Mouse (Mus musculus) heart, adult 9 months (tissue): ENCODE results near the gene Tab2.
A peak's percentile ranks its signal among the peaks of the same experiment; 100 is the strongest.

Experiments used
- DNase-seq, 2 experiments: peaks; one replicate each; pipeline ENCODE4 v3.0.0; 2022; ENCODE audit warnings: low spot score in 2 of 2

Gene Tab2

DNA sequence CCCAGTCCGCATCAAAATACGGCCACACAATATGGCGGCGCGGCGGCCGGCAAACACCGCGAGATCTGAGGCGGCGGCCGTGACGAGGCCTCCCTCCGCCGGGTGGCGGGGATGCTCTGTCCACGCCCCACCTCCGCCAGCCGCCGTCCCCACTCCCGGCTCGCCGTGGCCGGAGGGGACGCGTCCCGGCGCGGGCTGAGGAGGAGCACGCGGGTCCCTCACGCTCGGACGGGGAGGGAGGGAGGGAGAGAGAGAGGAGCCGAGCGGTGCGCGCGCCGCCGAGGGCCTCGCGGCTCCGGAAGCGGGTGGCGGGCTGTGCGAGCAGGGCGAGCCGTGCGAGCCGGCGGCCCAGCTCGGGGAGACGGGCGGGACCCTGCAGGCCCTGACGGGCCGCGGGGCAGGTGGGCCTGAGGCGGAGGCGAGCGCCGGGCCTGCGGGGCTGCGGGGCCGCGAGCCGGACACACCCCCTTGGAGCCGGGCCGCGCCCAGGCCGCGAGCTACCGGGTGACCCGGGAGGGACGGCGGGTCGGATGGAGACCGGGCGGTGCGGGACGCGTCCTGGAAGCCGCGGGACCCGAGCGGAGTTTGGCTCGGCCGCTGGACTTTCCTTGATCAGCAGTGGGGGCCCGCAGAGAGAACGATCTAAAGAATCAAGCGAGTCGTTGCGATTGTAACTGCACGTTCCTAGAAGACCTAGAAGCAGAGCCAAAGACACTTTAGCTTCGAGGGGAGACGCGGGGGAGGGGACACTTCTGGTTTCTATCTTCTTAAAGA is at the start of gene Tab2:
TSS of gene Tab2 (minus strand) at position 3 of the 774 bp plus-strand sequence.
- peak; percentile 92 to 93 for DNase-seq

DNA sequence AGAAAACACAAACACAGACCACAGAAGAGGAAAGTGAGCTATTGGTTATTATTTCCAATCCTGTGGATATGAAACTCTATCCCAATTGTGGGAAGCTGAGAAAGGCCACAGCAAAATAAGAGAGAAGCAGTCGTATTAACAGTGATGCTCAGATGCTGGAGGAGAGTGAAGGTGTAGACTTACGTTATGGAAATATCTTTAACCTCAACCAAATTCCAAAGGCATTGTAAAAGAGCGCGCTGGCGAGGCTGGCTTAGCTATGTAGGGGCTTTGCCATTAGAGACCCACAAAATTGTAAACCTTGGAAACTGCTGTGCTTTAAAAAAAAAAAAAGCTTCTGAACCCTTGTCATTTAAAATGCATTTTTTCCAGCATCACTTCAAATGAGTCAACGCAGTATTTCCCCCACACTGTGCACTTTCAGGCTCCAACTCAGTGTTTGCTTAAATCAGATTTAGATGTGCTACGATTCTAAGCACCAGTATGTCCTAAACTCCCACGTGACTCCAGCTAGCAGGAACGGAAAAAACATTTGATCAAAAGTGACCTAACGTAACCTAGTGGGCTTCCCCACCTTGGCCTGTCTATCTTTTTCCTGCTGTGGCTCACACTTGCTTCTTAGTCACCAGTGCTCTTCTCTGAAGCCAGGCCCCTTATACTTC is 36.4 kb upstream of the Tab2 start:
- DNase-seq: no peak

DNA sequence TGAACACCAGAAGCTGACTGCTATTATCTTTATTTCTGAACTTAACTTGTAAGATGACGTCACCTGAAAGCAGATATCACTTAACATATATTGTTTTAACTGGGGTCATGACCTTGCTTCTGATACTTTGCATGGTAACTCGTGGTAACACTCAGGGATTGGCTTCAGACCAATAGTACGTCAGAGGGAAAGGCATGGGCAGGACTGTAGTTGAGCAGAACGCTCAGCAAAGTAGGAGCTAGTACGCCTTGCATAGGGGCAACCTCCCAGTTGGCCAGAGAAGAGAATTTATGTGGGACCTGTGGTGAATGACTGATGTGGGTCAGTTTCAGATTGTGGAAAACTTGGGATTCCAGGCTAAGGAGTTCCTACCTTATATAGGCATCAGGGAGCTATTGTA is 35.6 kb upstream of the Tab2 start:
- DNase-seq: no peak

DNA sequence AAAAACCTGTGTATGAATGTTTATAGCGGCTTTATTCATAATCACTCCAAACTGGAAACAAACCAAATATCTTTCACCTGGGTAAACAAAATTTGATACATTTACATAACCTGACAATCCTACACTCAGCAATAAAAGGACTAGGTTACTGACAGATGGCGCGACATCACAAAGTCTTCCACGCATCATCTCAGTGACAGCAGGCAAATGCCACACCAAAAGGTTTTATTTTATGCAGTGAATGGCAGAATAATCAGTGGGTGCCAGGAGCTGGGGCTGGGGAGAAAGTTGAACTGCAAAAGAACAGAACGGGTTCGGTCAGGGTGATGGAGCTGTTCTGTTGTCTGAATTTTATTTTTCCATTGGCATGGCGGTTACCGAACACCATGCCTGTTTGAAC is 31.5 kb upstream of the Tab2 start:
- DNase-seq: no peak

DNA sequence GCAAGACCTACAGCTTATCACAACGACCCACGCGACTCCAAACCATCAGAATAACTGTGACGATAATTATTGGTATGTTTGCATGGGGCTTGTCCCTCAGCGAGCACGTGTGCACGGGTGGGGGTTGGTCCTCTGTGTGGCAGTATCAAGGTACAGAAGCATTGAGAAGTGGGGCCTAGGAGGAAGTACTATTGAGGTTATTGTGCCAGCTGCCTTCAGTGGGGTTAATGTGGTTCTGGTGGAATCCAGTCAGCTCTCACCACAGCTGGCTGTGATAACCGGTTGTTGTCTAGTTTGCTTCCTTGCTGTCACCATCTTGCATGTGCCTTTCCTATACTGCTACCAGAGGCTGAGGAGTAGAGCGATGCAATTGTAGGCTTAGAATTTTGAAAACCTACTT is 20.4 kb upstream of the Tab2 start:
- DNase-seq: no peak

DNA sequence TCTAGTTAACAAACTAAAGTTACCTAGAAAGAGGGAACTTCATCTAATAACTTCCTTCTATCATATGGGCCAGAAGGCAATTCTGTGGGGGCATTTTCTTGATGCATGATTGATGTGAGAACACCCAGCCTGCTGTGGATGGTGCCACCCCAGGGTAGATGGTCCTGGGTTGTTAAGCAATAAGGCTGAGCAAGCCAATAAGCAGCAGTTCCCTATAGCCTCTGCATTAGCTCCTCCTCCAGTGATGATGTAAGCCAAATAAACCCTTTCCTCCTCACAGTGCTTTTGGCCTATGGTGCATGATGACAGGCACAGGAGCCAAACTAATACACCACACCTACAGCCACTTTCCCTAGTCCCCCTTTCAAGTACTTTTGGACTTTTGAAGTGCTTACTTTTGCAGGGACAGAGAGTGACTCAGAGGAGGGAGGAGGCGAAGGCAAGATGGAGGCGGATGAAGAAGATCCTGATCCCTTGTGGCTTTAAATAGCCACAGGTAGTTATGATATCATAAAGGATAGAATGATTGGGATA is 12.8 kb upstream of the Tab2 start:
- no peak for DNase-seq

DNA sequence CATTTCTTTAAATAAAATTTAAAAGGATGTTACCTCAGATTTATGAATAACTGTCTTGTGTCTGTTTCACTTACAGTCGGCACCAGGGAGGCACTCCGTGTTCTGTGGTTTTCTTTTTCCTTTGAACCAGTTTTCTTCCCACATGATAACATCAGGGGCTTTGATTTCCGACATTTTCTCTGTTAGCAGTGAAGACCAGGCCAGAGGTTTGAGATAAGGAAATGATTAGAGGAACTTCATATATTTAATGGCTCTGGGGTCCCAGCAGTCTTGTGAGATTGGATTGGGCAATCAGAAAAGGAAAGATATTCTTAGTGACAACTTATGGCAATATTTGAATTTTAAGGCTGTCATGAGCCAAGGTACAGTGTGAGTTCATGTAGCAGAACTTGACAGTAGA is 11.1 kb upstream of the Tab2 start:
- DNase-seq: no peak

DNA sequence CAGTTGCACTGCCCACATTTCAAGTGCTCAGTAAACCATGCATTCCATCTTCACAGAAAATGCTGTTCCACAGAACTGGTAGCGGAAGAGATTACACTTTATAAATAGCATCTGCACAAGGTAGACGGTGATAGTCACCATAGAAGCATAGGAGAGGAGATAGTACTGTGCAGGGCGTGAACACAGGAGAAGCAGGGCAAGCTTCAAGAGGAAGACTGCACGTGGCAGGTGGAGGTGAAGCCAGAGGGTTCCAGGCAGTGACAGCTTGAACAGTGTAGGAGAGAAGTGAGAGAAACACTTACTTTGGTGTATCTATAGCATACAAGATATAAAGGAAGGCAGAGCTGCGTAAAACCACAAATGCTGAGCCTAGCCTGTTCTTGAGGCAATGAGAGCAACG is 3.0 kb upstream of the Tab2 start:
- DNase-seq: no peak

DNA sequence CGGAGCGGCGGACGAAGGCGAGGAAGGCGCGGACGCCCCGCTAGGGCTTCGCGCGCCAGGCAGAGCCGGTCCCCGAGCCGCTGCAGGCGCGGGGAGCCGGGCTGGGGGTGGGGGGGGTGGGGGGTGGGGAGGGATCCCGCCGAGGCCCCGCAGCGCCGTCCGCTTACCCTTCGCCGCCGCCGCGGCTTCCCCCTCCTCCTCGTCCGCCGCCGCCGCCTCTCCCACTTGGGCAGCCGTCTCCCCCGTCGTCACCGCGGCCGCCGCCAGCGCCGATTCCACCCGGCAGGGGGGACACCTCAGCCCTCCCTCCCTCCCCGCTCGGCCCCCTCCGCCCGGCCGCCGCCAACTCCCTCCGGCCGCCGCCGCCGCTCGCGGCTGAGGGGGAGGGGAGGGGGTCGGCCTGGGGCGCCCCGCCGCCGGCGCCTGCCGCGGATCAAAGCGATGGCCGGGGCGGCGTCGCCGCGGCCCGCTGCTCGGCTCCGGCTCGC is 352 bp downstream of the Tab2 start:
- DNase-seq: peak in 1 of 2 experiments; percentile 35

DNA sequence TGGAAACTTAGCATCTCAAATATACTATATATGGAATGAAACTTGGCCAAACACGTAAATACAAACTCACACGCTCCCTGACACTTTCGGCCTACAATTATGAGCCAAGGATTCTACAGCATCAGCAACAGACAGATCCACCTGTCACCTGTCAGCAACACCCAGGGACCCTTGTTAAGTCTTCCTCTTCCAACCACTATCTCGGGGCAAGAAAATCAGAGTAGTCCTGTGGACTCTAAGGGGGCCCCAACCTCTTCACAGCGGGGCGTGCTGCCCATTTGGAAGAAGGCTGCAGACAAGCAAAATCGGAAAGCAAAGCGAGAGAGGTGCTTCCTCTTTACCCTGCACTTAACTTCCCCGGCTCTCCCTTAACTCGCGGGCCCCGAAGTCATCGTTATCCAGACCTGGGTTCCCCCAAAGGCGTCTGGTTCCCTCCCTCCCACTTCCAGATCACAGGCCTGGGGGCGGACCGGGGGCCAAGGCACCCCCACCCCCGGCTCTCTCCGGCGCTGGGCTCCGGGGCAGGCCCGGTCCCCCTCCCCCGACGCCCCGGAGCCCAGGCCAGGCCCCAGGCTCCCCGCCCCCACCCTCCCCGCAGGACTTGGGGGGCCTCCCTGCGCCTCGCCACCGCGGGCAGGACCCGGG is 919 bp downstream of the Tab2 start:
- peak; percentile 32 to 46 for DNase-seq

DNA sequence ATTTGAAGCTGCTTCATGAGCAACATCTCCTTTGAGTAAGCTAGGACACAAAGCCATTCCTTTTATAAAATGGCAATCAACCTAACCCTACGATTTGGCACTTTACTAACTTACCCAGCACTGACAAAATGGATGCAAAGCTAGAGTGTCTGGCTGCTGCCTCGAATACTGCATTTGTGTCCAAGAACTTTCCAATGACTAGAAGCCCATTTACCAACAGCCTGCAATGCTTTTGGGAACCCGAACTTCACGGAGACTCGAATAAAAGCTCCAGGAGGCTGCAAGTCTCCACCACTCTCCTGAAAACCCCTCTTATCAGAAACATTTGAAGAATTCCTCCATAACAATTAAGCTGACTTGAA is 1.4 kb downstream of the Tab2 start:
- DNase-seq: peak in 1 of 2 experiments; percentile 4

DNA sequence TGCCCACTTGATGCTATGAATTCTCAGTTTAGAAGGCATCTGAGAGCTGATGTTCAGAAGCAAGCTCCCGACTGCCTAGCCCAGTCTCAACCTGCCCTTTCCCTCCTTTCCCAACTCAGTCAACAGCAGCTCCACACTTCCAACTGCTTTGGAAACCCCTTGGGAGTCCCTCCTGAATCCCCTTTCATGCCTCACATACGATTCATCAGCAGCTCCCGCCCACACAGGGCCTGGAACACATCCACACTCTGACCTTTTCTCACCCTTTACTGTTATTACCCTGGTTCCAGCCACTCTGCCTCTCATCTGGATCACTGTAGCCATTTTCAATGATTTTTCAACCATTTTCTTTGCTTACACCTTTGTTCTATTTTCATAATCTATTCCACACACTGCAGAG is 13.0 kb downstream of the Tab2 start:
- no peak for DNase-seq

DNA sequence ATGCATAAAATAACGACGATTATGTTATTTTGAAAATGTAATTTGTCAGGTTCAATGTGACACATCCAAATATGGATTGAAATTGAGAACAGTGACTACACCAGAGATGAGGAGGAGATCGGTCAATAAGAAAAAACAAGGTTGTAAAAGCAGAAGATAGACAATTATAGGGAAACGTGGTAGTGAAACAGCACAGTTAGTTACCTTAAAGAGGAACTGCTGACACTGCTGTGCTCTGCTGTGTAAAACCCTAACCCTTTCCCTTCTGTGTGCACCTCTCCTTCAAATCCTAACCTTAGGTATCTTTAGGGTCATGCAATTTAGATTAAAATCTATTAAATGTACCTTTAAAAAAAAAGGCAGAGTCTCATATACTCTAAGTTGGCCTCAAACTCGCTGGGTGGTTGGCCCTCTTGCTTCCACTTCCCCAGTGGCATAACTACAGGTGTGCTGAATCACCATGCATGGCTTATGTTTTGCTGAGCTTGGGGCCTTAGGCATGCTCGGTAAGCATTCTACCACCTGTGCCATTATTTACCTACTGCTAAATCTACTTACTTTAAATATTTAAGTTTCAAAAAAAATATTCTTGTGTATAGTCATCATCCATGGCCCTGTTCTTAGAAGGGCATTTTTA is 19.4 kb downstream of the Tab2 start:
- DNase-seq: no peak

DNA sequence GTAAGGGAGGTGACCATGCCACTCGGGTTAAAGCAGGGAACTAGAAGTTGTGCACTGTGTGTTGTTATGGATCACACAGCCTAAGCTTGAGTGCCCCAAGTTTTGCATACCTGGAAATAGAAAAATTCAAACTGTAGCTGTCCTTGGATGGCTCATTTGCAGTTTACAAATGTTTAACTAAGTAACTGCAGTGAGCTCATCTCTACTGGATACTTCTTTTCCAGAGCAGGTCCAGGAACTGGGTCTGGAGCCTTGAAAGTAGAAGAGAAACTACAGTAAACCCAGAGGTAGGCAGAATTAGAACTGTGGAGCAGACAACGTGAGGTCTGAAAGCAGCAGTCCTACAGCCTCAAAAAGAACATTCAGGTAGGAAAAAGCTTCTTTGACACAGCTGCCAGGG is 23.1 kb downstream of the Tab2 start:
- DNase-seq: no peak

DNA sequence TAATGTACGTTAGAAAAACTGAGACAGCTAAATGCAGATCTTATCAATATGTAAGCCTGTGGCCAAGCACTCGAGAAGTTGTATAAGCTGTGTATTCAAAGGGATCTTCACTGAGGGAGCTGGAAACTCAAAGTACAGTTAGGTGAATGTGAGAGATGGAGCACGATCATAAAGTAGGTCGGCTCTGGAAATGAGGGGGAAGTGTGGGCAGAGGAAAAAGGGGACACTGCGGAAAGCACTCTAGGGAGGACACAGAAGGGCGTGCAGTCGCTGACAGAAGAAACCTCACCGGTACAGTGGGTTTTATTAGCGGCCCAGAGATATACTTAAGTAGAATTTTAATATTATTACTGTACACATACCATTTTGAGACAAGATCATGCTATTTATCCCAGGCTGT is 27.0 kb downstream of the Tab2 start:
- no peak for DNase-seq

DNA sequence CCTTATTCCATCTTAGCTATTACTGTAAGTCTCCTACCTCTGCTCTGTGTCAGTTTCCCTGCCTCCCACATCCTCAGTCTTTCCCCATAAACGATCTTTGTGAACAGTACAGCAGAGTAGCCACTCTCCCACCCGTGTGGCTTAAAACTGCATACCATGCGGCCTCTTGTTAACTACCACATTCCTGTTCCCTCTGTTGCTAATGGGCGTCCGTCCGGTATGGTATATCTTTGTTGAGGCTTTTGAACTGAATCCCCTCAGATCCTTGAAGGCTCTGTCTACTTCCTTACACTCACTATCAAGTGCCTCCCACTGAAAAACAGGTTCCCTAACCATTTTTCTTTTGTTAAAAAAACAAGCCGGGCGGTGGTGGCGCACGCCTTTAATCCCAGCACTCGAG is 30.5 kb downstream of the Tab2 start:
- DNase-seq: no peak

DNA sequence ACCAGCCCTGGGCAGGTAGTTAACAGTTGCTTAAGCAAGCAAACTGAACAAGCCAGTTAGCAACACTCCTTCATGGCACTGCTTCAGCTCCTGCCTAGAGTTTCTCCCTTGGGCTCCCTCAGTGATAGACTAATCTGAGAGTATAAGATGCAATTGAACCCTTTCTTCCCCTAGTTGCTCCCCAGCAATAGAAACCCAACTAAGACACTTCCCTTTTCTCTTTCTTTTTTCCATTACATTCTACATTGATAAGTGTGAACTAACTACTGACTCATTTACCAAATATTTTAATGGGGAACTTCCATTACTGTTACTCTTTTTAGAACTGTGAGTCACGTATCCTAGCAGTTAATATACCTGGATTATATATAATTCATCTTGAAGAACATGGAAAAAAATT is 32.6 kb downstream of the Tab2 start:
- DNase-seq: no peak

DNA sequence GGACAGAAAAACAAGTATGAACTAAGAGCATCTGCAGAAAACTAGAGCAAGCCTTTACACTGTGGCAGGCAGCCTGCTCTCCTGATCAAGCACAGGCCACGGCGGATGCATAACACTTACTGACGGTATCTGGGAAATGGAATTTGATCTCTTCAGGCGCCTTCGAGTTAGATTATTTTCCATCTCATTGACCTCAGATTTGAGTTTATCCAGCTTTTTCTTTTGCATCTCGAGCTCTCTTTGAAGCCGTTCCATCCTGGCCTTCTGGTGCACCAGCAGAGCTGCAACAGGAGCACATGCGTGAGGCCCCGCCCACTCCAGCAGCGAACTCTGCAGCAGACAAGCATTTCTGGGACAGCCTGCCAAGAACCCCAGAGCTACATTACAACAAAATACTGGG is 44.8 kb downstream of the Tab2 start:
- no peak for DNase-seq

DNA sequence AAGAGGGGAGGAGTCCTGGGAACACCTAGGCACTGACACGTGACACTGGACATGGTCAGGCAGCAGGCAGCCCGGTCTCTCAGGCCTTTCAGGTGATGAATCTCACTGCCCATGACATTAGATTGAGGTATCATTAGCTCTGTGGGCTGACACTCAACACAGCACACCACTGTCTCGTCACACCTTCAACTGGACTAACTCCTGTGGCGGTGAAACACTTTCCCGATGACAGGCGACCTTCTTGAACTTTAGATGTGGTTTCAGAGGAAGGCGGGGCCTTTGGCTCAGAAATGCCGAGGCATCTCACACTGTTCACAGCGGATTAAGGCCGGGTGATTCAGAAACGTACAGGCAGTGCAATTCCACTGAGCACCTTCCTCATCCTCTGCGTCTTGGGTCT is 48.9 kb downstream of the Tab2 start:
- no peak for DNase-seq

DNA sequence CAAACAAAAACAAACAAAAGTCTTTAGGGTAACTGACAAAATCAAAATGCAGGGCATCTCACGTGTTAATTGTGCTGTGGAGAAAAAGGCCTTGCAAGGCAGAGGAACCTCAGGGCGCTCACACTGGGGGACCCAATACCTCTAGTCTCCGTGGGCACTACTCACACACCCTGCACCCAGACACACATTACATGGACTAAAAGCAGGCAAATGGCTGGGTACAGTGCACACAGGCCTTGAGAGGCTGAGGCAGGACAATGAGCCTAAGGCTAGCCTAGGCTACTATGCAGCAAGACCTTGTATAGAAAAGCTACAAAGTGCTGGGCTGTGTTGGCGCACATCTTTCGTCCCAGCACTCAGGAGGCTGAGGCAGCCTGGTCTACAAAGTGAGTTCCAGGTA is 51.9 kb downstream of the Tab2 start:
- no peak for DNase-seq

DNA sequence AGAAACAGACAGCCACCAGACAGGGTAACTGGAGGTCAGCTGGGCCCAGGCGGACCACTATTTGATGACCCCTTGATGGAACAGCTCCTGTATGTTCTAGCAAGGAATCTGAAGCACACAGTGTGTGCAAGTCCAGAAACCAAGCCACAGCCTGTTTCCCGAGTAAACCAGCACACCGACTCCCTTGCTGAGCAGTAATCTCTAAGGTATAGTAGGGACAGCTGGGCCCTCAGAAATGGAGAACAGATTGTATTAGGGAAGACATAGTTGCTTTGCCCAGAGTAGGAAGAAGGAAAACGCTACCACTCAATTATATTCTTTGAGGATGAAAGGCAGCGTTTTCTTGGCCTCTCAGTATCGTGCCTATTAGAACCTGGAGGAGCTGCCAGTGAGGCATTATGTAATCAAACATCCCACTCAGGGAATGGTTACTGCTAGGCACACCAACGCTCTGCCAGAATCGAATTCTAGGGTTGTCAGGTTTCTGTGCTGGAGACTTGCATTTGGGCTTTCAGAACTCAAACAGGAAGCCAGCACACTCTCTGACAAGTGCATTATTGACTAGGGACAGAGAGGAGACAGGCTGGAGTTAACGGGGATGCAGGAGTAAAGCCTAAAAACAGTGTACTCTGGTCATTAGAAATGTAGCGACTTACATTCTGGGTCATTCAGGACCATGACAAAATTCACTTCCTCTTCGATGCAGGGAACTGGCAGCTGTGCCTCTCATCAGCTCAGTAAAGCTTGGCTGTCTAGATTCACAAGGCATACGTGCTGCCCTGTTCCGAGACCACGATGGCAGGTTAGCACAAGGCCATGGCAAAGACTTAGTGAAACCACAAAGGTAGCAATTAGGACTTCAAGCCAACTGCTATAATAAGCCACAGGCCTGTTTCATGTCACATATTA is 55.1 kb downstream of the Tab2 start:
- DNase-seq: no peak
